ENCODE assay signal across 11 mouse cellular contexts in the genomic region with DNA sequence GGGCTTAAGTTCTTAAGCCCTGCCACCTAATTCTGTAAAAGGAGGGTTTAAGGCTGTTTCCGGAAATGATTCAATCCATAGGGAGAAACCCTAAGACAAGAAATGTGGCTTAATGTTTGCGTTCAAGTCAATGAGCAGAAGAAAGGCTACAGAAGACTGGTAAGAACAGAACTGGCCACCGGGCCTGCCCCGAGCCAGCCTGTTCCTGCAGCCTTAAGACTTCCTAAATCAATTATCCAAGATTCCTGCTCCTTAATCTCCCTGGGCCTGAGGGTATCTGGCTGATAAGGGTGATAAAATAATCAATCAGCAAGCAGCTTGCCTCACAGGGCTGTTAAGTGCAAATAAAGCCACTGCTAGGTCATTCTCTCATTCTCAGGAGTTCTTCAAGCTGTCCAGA. TPM values are rescaled to one million over a fixed set of nuclear protein-coding genes. Genes with fewer than 3 reads are reported as not detected.
A peak's percentile ranks its signal among the peaks of the same experiment; 100 is the strongest.
DNase-seq lines count a peak whose midpoint lies in the region; ATAC-seq and TF ChIP-seq lines count a peak whose summit lies in the region.
"Had no signal": no experiment of that assay in that cellular context is flagged by ENCODE, and none has a peak within 500 bp of the region (broad histone marks: within the 10 kb centered on the region; RNA-seq: fewer than 3 reads in every experiment).

No protein-coding gene starts in this region.

- DNase-seq in lung, embryonic 14.5 days = no peak
- DNase-seq in lung, postnatal 36 days = no peak
- DNase-seq in forebrain, embryonic 14.5 days (ENCODE audit: low spot score) = no peak
- no peak for DNase-seq in ovary, postnatal 10 days (ENCODE audit: low spot score)
- DNase-seq in adrenal gland, adult 8-10 months = no peak
- DNase-seq in retina, embryonic 14.5 days (ENCODE audit: low spot score) = no peak
- DNase-seq: cerebellum, adult 9-10 months had no signal

- H3K4me1 ChIP-seq in lung, embryonic 14.5 days (ENCODE audit: insufficient read depth) = peaks cover 12% of the 10 kb centered on the region
- peaks cover 22% of the 10 kb centered on the region for H3K4me1 ChIP-seq in forebrain, embryonic 14.5 days (ENCODE audit: control insufficient read depth, insufficient read depth, low read length)
- peaks cover 15% of the 10 kb centered on the region for H3K4me1 ChIP-seq in intestine, embryonic 15.5 days (replicated peaks)
- peaks cover 32% of the 10 kb centered on the region for H3K4me1 ChIP-seq in neural tube, embryonic 12.5 days
- H3K4me1 ChIP-seq: liver, embryonic 15.5 days had no signal

- no peaks in the 10 kb centered on the region for H3K9me3 ChIP-seq in lung, embryonic 14.5 days (ENCODE audit: low read depth, low read length)
- no peaks in the 10 kb centered on the region for H3K9me3 ChIP-seq in forebrain, embryonic 14.5 days (replicated peaks; ENCODE audit: control insufficient read depth, low read length)
- H3K9me3 ChIP-seq in intestine, embryonic 15.5 days = no peaks in the 10 kb centered on the region
- no peaks in the 10 kb centered on the region for H3K9me3 ChIP-seq in neural tube, embryonic 12.5 days
- H3K9me3 ChIP-seq: liver, embryonic 15.5 days had no signal

- peak overlapping the region; percentile 58 for H3K4me2 ChIP-seq in lung, embryonic 14.5 days
- H3K4me2 ChIP-seq in forebrain, embryonic 14.5 days (ENCODE audit: low read length) = peak overlapping the region; percentile 52
- H3K4me2 ChIP-seq in intestine, embryonic 15.5 days (replicated peaks) = no peak overlapping the region
- H3K4me2 ChIP-seq in neural tube, embryonic 12.5 days (replicated peaks) = peak overlapping the region; percentile 50
- H3K4me2 ChIP-seq: liver, embryonic 15.5 days had no signal

- H3K4me3 ChIP-seq in lung, embryonic 14.5 days (ENCODE audit: low read depth, low read length) = no peak overlapping the region
- H3K4me3 ChIP-seq in forebrain, embryonic 14.5 days (ENCODE audit: low read depth, low read length) = no peak overlapping the region
- no peak overlapping the region for H3K4me3 ChIP-seq in intestine, embryonic 15.5 days (replicated peaks)
- no peak overlapping the region for H3K4me3 ChIP-seq in neural tube, embryonic 12.5 days
- H3K4me3 ChIP-seq: liver, embryonic 15.5 days had no signal

- WGBS in lung, embryonic 14.5 days = 28% methylated on average over 4 of the region's 4 CpGs
- 6% methylated on average over 4 of the region's 4 CpGs for WGBS in forebrain, embryonic 14.5 days
- WGBS in intestine, embryonic 15.5 days = 34% methylated on average over 4 of the region's 4 CpGs
- WGBS in neural tube, embryonic 12.5 days = 17% methylated on average over 4 of the region's 4 CpGs

- H3K27me3 ChIP-seq in lung, embryonic 14.5 days (ENCODE audit: insufficient read depth, low read length) = no peaks in the 10 kb centered on the region
- no peaks in the 10 kb centered on the region for H3K27me3 ChIP-seq in forebrain, embryonic 14.5 days (replicated peaks; ENCODE audit: control insufficient read depth, insufficient read depth, low read length)
- no peaks in the 10 kb centered on the region for H3K27me3 ChIP-seq in intestine, embryonic 15.5 days (replicated peaks)
- peaks cover 12% of the 10 kb centered on the region; the same call in 1 of the 2 replicates for H3K27me3 ChIP-seq in neural tube, embryonic 12.5 days (replicated peaks)
- H3K27me3 ChIP-seq: liver, embryonic 15.5 days had no signal

- H3K9ac ChIP-seq in lung, embryonic 14.5 days = no peak overlapping the region
- H3K9ac ChIP-seq in forebrain, embryonic 14.5 days (ENCODE audit: low read length) = peak overlapping the region; percentile 54
- H3K9ac ChIP-seq in intestine, embryonic 15.5 days = no peak overlapping the region
- no peak overlapping the region for H3K9ac ChIP-seq in neural tube, embryonic 12.5 days
- H3K9ac ChIP-seq: liver, embryonic 15.5 days had no signal

- ATAC-seq in lung, embryonic 14.5 days (ENCODE audit: insufficient read depth) = no peak
- ATAC-seq in forebrain, embryonic 14.5 days = no peak; the same call in 1 of the 2 replicates
- ATAC-seq in intestine, embryonic 15.5 days = peak; percentile 61; the same call in 1 of the 2 replicates
- ATAC-seq in neural tube, embryonic 12.5 days (ENCODE audit: low FRiP score, low read depth) = 0 out of 2 replicates have a peak, but pooled peaks have one; percentile 22
- ATAC-seq: CD4-positive, CD25-positive, alpha-beta regulatory T cell, adult 4 months had no signal

- H3K36me3 ChIP-seq in lung, embryonic 14.5 days (ENCODE audit: insufficient read depth) = 0 out of 2 replicates have a peak, but pooled peaks cover 4% of the 10 kb centered on the region
- H3K36me3 ChIP-seq in forebrain, embryonic 14.5 days (ENCODE audit: control insufficient read depth, insufficient read depth, low read length) = no peaks in the 10 kb centered on the region
- H3K36me3 ChIP-seq in intestine, embryonic 15.5 days = no peaks in the 10 kb centered on the region
- H3K36me3 ChIP-seq in neural tube, embryonic 12.5 days = no peaks in the 10 kb centered on the region
- H3K36me3 ChIP-seq: liver, embryonic 15.5 days had no signal

- no peak for TF ChIP-seq CTCF in lung, embryonic 14.5 days (IDR thresholded peaks at IDR 0.05; ENCODE audit: low read depth)

- no peak overlapping the region for H3K27ac ChIP-seq in lung, embryonic 14.5 days (ENCODE audit: low read depth)
- H3K27ac ChIP-seq in forebrain, embryonic 14.5 days (ENCODE audit: low read depth, low read length) = peak overlapping the region; percentile 74
- no peak overlapping the region for H3K27ac ChIP-seq in intestine, embryonic 15.5 days
- peak overlapping the region; percentile 21; the same call in 1 of the 2 replicates for H3K27ac ChIP-seq in neural tube, embryonic 12.5 days
- H3K27ac ChIP-seq: liver, embryonic 15.5 days had no signal

RNA-seq across cellular contexts. Expression of gene Mtcl1, which starts 31.8 kb away (rescaled TPM):
- polyA plus RNA-seq in lung, embryonic 14.5 days (2014; fragmentation: Nextera tagmentation; extraction: Ambion mirVana) = 10.7 and 14.3 TPM in 2 replicates
- polyA plus RNA-seq in forebrain, embryonic 14.5 days (2014; fragmentation: Nextera tagmentation; extraction: Ambion mirVana) = 17.5 and 24.5 TPM in 2 replicates
- polyA plus RNA-seq in intestine, embryonic 15.5 days (2015; fragmentation: Nextera tagmentation; extraction: Ambion mirVana) = 5.0 and 5.5 TPM in 2 replicates
- 35.0 and 38.6 TPM in 2 replicates for polyA plus RNA-seq in neural tube, embryonic 12.5 days (2016; fragmentation: Nextera tagmentation; extraction: Ambion mirVana)
- total RNA-seq in adrenal gland, adult 8-10 months (2022) = 10 to 100 TPM in 2 of 4 experiments, 1 to 10 TPM in 2; 8.2 to 17.0 (median 11.1) TPM

Comparison
In these comparisons a context has a peak if more than half of its experiments do, and no peak if none do; other contexts are left out.
1. ATAC-seq: peak in intestine, embryonic 15.5 days (single experiment) and neural tube, embryonic 12.5 days (single experiment); none in lung, embryonic 14.5 days (single experiment) and forebrain, embryonic 14.5 days (single experiment).
2. H3K27ac ChIP-seq: peak in forebrain, embryonic 14.5 days (single experiment) and neural tube, embryonic 12.5 days (single experiment); none in lung, embryonic 14.5 days (single experiment) and intestine, embryonic 15.5 days (single experiment).